Mouse (Mus musculus) common myeloid progenitor, adult 5-6 weeks (primary cell): ENCODE measurements around the gene Eif3c. TPM values are rescaled to one million over a fixed set of nuclear protein-coding genes. Genes with fewer than 3 reads are reported as not detected.

Experiments
- ATAC-seq: replicated peaks from 2 replicates; pipeline ENCODE4 v1.8.0; 2016; ENCODE audit warnings: low read depth, mild to moderate bottlenecking, moderate TSS enrichment, inconsistent platforms; ENCODE audit not compliant: poor library complexity, severe bottlenecking
- total RNA-seq: library from RNA; stranded (forward); fragments of 200-1000, 187-1606 nt; gene quantifications from 2 replicates; pipeline ENCODE4 v1.2.3, GENCODE M21; 2017

The Eif3c gene
- total RNA-seq, 1 experiment from 2014 or later = 257 TPM

DNA sequence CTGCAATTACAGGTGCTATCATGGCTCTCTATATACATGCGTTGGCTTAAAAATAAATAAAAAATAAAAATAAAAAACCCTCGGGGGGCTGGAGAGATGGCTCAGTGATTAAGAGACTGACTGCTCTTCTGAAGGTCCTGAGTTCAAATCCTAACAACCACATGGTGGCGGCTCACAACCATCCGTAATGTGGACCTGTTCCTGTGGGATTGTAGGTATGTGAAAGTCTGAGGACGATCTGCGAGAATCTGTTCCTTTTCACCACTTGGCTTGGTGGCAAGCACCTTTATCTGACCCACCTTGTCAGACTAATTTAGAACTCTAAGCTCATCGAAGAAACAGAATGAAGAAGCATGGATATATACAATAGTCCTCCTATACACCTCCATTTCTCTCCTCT lies 66.8 kb downstream of the Eif3c start:
- no peak for ATAC-seq

DNA sequence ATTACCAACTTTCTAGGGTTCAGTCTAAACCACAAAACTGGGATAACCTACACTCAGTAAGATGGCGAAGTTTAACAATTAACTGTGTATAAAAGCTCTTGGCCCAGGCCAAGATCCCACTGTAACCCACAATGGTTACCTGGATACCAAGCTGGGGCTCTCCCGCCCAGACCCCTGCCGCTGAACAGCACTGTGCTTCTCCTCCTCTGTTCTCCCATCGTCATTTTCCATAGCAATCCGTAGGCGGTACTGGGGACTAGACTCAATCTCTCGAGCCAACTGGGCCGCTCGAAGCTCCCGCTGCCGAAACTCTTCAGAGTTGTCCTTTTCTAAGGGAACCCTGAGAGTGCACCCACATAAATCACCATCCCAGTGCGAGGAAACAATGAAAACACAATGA lies 68.2 kb downstream of the Eif3c start:
- ATAC-seq = no peak

DNA sequence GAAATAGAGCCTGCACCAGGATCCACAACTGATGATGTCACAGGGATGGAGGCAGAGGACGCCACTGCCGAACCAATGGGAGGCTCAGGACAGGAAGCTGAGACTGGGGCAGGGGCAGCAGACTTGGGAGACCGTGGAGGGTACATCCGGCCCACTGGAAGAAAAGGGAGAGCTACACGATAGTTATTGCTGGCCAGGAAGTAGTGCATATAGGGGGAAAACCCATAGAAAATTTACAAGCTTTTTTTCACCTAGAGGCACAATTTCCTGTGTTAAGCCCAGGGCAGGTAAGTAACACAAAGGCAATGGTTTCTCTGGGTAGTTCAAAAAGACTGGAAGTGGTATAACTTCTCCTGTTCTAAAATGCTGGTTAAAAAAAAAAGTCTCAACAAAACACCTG lies 69.7 kb downstream of the Eif3c start:
- no peak for ATAC-seq

Other genes with a start within 250 kb of the Eif3c start
- 16.4 and 22.4 TPM in 2 replicates for gene Lat, start 196.8 kb downstream of the Eif3c start, total RNA-seq
- 5.6 and 11.3 TPM in 2 replicates for gene Spns1, start 189.0 kb downstream of the Eif3c start, total RNA-seq
- 18.2 and 24.4 TPM in 2 replicates for gene Nfatc2ip, start 169.7 kb downstream of the Eif3c start, total RNA-seq
- gene Cd19, start 151.5 kb downstream of the Eif3c start, total RNA-seq = 0.32 TPM in 1 of 2 replicates, not detected in the other
- 22.5 and 23.1 TPM in 2 replicates for gene Rabep2, start 137.7 kb downstream of the Eif3c start, total RNA-seq
- gene Atp2a1, start 103.3 kb downstream of the Eif3c start, total RNA-seq = 0.41 TPM in 1 of 2 replicates, not detected in the other
- 16.6 and 17.3 TPM in 2 replicates for gene Sh2b1, start 91.0 kb downstream of the Eif3c start, total RNA-seq
- gene Tufm, start 79.0 kb downstream of the Eif3c start, total RNA-seq = 92.3 and 108 TPM in 2 replicates
- 37.0 and 51.1 TPM in 2 replicates for gene Atxn2l, start 63.0 kb downstream of the Eif3c start, total RNA-seq
- 5.7 and 6.5 TPM in 2 replicates for gene Apobr, start 18.5 kb upstream of the Eif3c start, total RNA-seq
- gene Cln3, start 19.4 kb upstream of the Eif3c start, total RNA-seq = 18.1 and 21.2 TPM in 2 replicates
- gene Il27, start 28.5 kb upstream of the Eif3c start, total RNA-seq = 0.23 TPM in 1 of 2 replicates, not detected in the other
- 2.5 and 2.8 TPM in 2 replicates for gene Nupr1, start 64.5 kb upstream of the Eif3c start, total RNA-seq
- 40.8 and 51.8 TPM in 2 replicates for gene Sgf29, start 82.9 kb upstream of the Eif3c start, total RNA-seq
- 0.37 TPM in 1 of 2 replicates, not detected in the other for gene Sult1a1, start 110.0 kb upstream of the Eif3c start, total RNA-seq
- 119 and 144 TPM in 2 replicates for gene Bola2, start 129.0 kb upstream of the Eif3c start, total RNA-seq
- 3.4 and 6.0 TPM in 2 replicates for gene Slx1b, start 129.4 kb upstream of the Eif3c start, total RNA-seq
- gene Coro1a, start 141.4 kb upstream of the Eif3c start, total RNA-seq = 301 and 302 TPM in 2 replicates
- 23.0 and 28.2 TPM in 2 replicates for gene Mapk3, start 193.2 kb upstream of the Eif3c start, total RNA-seq
- gene Gdpd3, start 199.9 kb upstream of the Eif3c start, total RNA-seq = 2.3 and 5.1 TPM in 2 replicates
- gene Ypel3, start 210.5 kb upstream of the Eif3c start, total RNA-seq = 38.9 and 42.7 TPM in 2 replicates
- not detected in 2 replicates for gene Tbx6, start 215.1 kb upstream of the Eif3c start, total RNA-seq
- gene Ppp4c, start 226.1 kb upstream of the Eif3c start, total RNA-seq = 120 and 125 TPM in 2 replicates
- not detected in 2 replicates for gene Fam57b, start 231.3 kb upstream of the Eif3c start, total RNA-seq